Mouse (Mus musculus) telencephalon, adult 2 months (tissue): ENCODE results near the gene Hist1h3d.
"Not testable (repeated sequence)": the region's sequence is repeated elsewhere in the genome, so short reads cannot be mapped to it uniquely, and the experiment has no call there.

Experiments
- DNase-seq: peaks from one replicate; pipeline ENCODE4 v3.0.0-alpha.2; 2011; ENCODE audit warnings: low read depth, low spot score

The Hist1h3d gene

GRCm38 (mm10) chr13:23542225-23542980, 33.2 kb upstream of the Hist1h3d start:
- not testable (repeated sequence) for DNase-seq

GRCm38 (mm10) chr13:23542999-23543607, 32.5 kb upstream of the Hist1h3d start, which contains the start of gene Hist1h2bh:
TSS of gene Hist1h2bh (minus strand) at chr13:23543392.
- peak; percentile 98 for DNase-seq

- peak; percentile 98 for DNase-seq
Measured at GRCm38 (mm10) chr13:23543965-23544786, 31.4 kb upstream of the Hist1h3d start, which contains the start of gene Hist1h3f. TSS of gene Hist1h3f (plus strand) at chr13:23544052.

GRCm38 (mm10) chr13:23544787-23545120, 30.8 kb upstream of the Hist1h3d start:
- DNase-seq = not testable (repeated sequence)

DNA sequence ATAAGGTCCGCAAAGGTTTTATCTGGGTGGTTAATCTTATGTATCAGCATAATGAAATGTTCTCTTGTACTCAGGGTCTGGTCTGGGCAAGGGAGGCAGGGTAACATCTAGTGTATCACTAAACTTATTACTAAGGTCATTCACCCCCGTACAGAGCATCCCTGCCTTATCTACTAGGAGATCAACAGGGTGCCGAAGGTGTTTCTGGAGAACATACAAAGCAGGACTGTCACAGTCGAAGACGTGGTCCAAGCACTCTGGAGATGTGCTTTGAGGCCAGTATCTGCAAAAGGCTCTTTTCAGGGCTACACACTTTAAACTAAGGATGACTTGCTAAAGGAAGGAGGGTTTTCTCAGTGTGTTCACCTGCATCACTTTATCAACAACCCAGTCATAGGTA, 28.9 kb upstream of the Hist1h3d start:
- DNase-seq = no peak

- DNase-seq = no peak
Measured at GRCm38 (mm10) chr13:23550761-23551145, 24.8 kb upstream of the Hist1h3d start.

- peak; percentile 98 for DNase-seq
Measured at GRCm38 (mm10) chr13:23551146-23551834, 24.3 kb upstream of the Hist1h3d start, which contains the start of gene Hist1h4f. TSS of gene Hist1h4f (minus strand) at chr13:23551648.

- no peak for DNase-seq
Measured at GRCm38 (mm10) chr13:23551931-23552914, 23.3 kb upstream of the Hist1h3d start.

- DNase-seq = no peak
Measured at GRCm38 (mm10) chr13:23552962-23553361, 22.6 kb upstream of the Hist1h3d start, which contains the start of gene Hist1h1d. TSS of gene Hist1h1d (plus strand) at chr13:23553262.

- no peak for DNase-seq
Measured at GRCm38 (mm10) chr13:23554393-23554792, 21.2 kb upstream of the Hist1h3d start.

- no peak for DNase-seq
Measured at GRCm38 (mm10) chr13:23554925-23555838, 20.4 kb upstream of the Hist1h3d start.

- DNase-seq = peak; percentile 96
Measured at GRCm38 (mm10) chr13:23555839-23556416, 19.6 kb upstream of the Hist1h3d start.

GRCm38 (mm10) chr13:23556906-23557305, 18.7 kb upstream of the Hist1h3d start:
- DNase-seq = no peak

- not testable (repeated sequence) for DNase-seq
Measured at GRCm38 (mm10) chr13:23560699-23561098, 14.9 kb upstream of the Hist1h3d start.

DNA sequence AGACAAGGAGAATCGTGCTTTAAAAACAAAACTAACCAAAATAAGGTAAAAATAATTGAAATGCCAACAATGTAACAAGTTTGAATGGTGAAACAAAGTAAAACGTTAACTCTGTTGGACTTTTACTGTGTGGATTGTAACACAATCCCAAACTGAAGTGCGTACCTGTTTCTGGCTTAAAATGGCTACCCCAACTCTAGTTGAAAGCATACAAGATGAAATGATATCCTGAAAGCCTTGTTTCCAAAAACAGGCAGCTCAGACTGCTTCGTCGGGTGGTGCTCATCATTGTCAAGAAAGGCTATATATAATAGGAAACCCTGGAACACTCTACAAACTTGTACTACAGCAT, 14.1 kb upstream of the Hist1h3d start:
- not testable (repeated sequence) for DNase-seq

DNA sequence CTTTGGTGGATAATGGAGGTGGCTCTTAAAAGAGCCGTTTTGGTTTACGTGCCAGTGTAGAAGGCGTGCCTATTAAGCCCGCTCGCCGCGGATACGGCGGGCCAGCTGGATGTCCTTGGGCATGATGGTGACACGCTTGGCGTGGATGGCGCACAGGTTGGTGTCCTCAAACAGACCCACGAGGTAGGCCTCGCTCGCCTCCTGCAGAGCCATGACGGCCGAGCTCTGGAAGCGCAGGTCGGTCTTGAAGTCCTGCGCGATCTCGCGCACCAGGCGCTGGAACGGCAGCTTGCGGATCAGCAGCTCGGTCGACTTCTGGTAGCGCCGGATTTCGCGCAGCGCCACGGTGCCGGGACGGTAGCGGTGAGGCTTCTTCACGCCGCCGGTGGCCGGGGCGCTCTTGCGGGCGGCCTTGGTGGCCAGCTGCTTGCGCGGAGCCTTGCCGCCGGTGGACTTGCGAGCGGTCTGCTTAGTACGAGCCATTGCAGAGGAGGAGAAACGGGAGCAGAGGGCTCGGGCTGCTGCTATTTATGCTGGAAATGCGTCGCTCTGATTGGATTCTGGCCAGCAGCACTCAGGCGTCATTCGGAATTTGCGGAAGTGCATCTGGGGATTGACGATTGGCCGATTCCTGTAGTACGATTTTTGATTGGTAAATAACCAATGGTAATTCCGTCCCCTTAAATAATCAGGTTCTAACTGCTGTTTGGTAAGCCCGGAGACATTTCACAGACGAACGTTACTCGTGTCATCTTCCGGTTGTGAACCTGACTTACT, 13.5 kb upstream of the Hist1h3d start, which contains the start of gene Hist1h3e:
Gene Hist1h3e (minus strand): TSS at position 487 of the 777 bp plus-strand sequence.
- DNase-seq = peak; percentile 100

- DNase-seq = peak; percentile 85
Measured at GRCm38 (mm10) chr13:23562699-23563462, 12.7 kb upstream of the Hist1h3d start.
